Mouse (Mus musculus) megakaryocyte, embryonic 14.5 days (primary cell): ENCODE results near the gene Mrgpra4.

ENCODE experiments used
- FLI1 ChIP-seq: IDR thresholded peaks from 2 replicates; pipeline ENCODE4 v1.6.1; 2012; ENCODE audit warnings: low read length, inconsistent platforms, mixed read lengths
- GATA1 ChIP-seq: IDR thresholded peaks from 3 replicates; pipeline ENCODE4 v1.6.1; 2012; ENCODE audit warnings: mixed read lengths, low read length, inconsistent platforms, borderline replicate concordance

DNA sequence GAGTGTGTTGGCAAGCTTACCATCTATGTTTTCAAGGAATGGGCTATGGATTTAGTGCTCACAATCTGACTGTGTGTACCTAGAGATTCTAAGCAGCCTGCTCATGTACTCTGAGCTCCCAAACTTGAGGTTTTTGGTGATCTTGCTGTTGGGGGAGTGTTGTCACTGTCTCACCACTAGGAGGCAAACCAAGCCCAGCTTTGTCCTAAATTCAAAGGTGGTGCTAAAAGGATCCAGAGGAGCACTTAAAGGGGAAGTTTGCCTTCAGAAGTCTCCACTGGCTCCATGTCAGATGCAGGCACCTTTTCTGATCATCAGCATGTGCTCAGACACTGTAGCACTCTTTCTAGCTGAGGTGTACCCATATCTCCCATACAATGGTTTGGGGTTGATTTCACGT is 4.9 kb upstream of the Mrgpra4 start:
- TF ChIP-seq GATA1 = no peak
- TF ChIP-seq FLI1 = no peak
